Mouse (Mus musculus): ENCODE results near the gene Nt5c3. TPM values are rescaled to one million over a fixed set of nuclear protein-coding genes. Genes with fewer than 3 reads are reported as not detected.

The Nt5c3 gene
- polyA plus RNA-seq, 1 experiment from 2014 or later = 98.1 TPM

DNA sequence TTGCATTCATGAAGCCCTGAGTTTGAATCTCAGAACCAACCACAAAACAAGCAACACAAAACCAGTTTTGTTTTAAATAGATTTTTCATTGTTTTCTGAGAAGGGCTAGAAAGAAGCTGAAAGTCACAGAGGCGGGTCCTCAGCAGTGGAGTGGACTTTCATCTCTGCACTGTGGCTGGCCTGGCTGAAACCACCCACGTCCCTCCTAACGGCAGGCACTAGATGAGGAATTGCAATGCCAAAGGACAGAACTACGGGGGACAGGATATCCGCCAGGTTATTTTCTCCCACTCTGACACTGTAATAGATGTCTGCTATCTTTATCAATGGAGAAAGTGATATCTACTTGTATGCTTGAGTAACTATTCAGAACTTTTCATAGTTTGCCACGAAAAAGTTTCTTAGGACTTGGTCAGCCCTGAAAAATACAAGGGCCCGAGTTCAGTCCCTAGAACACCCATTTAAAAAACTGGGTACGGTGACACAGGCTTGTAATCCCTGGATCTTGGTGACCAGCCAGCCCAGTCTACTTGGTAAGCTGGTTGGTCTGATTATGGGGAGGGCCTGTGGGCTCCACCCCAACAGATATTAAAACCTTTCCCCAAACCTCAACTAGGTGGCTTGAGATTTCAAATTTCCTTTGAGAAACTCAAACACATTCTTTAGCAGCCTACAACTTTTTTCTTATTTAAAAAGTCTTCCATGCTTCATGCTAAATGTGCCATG lies 17.4 kb downstream of the Nt5c3 start:
- H3K9me3 ChIP-seq (ENCODE audit: control insufficient read depth, low read length) = no peaks in the 10 kb centered on the region
- no peaks in the 10 kb centered on the region for H3K27me3 ChIP-seq (ENCODE audit: control insufficient read depth, insufficient read depth, low read length)
- DNase-seq (ENCODE audit: low spot score) = no peak
- 88% methylated on average over 8 of the region's 8 CpGs for WGBS
- no peak overlapping the region for H3K4me2 ChIP-seq (replicated peaks; ENCODE audit: low read depth, low read length)
- no peak overlapping the region for H3K4me3 ChIP-seq (ENCODE audit: low read depth, low read length)
- no peak overlapping the region for H3K9ac ChIP-seq (ENCODE audit: low read depth, low read length)
- H3K36me3 ChIP-seq (ENCODE audit: control insufficient read depth, insufficient read depth, low read length) = no peaks in the 10 kb centered on the region
- no peak for ATAC-seq (ENCODE audit: low FRiP score)
- no peaks in the 10 kb centered on the region for H3K4me1 ChIP-seq (replicated peaks; ENCODE audit: control insufficient read depth, insufficient read depth, low read length)
- H3K27ac ChIP-seq (ENCODE audit: low read depth, low read length) = no peak overlapping the region

DNA sequence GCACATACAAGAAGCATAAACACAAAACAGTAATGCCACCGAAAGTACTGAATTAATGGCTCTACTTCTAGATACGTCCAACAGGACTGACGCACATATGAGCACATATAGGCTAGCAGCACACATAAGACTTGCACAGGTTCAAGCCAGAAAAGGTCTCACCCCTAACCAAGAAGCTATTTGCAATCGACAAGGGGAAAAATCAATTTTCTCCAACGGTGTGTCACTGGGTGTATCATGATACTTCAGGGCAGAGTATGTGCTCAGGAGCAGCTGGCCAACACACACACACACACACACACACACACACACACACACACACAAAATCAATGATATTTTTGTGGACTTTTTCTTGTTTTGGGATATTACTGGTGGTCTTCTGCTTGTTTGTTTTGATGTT lies 18.2 kb downstream of the Nt5c3 start:
- Histone ChIP-seq H3K27me3 (ENCODE audit: control insufficient read depth, insufficient read depth, low read length) (no peaks in the 10 kb centered on the region), H3K9ac (ENCODE audit: low read depth, low read length) (no peak overlapping the region), H3K27ac (ENCODE audit: low read depth, low read length) (no peak overlapping the region), H3K4me2 (replicated peaks; ENCODE audit: low read depth, low read length) (no peak overlapping the region), H3K4me3 (ENCODE audit: low read depth, low read length) (no peak overlapping the region), H3K9me3 (ENCODE audit: control insufficient read depth, low read length) (no peaks in the 10 kb centered on the region), H3K4me1 (replicated peaks; ENCODE audit: control insufficient read depth, insufficient read depth, low read length) (no peaks in the 10 kb centered on the region), H3K36me3 (ENCODE audit: control insufficient read depth, insufficient read depth, low read length) (no peaks in the 10 kb centered on the region)
- ATAC-seq (ENCODE audit: low FRiP score) (no peak), DNase-seq (ENCODE audit: low spot score) (no peak)
- WGBS = 91% methylated on average over 5 of the region's 5 CpGs

GRCm38 (mm10) chr6:56904982-56905381 lies 18.8 kb downstream of the Nt5c3 start:
- H3K4me1 ChIP-seq (replicated peaks; ENCODE audit: control insufficient read depth, insufficient read depth, low read length) = no peaks in the 10 kb centered on the region
- H3K4me3 ChIP-seq (ENCODE audit: low read depth, low read length) = no peak overlapping the region
- no peak overlapping the region for H3K9ac ChIP-seq (ENCODE audit: low read depth, low read length)
- H3K36me3 ChIP-seq (ENCODE audit: control insufficient read depth, insufficient read depth, low read length) = no peaks in the 10 kb centered on the region
- no peak for ATAC-seq (ENCODE audit: low FRiP score)
- H3K27ac ChIP-seq (ENCODE audit: low read depth, low read length) = no peak overlapping the region
- DNase-seq (ENCODE audit: low spot score) = no peak
- H3K27me3 ChIP-seq (ENCODE audit: control insufficient read depth, insufficient read depth, low read length) = no peaks in the 10 kb centered on the region
- H3K9me3 ChIP-seq (ENCODE audit: control insufficient read depth, low read length) = no peaks in the 10 kb centered on the region
- WGBS = 88% methylated on average over 2 of the region's 2 CpGs
- H3K4me2 ChIP-seq (replicated peaks; ENCODE audit: low read depth, low read length) = no peak overlapping the region

GRCm38 (mm10) chr6:56904330-56904729 lies 19.4 kb downstream of the Nt5c3 start:
- H3K27me3 ChIP-seq (ENCODE audit: control insufficient read depth, insufficient read depth, low read length) = no peaks in the 10 kb centered on the region
- no peak for DNase-seq (ENCODE audit: low spot score)
- H3K4me1 ChIP-seq (replicated peaks; ENCODE audit: control insufficient read depth, insufficient read depth, low read length) = no peaks in the 10 kb centered on the region
- no peak overlapping the region for H3K27ac ChIP-seq (ENCODE audit: low read depth, low read length)
- H3K9ac ChIP-seq (ENCODE audit: low read depth, low read length) = no peak overlapping the region
- H3K36me3 ChIP-seq (ENCODE audit: control insufficient read depth, insufficient read depth, low read length) = no peaks in the 10 kb centered on the region
- WGBS = 100% methylated on average over 1 of the region's 1 CpGs
- no peak overlapping the region for H3K4me3 ChIP-seq (ENCODE audit: low read depth, low read length)
- no peaks in the 10 kb centered on the region for H3K9me3 ChIP-seq (ENCODE audit: control insufficient read depth, low read length)
- H3K4me2 ChIP-seq (replicated peaks; ENCODE audit: low read depth, low read length) = no peak overlapping the region
- ATAC-seq (ENCODE audit: low FRiP score) = no peak

DNA sequence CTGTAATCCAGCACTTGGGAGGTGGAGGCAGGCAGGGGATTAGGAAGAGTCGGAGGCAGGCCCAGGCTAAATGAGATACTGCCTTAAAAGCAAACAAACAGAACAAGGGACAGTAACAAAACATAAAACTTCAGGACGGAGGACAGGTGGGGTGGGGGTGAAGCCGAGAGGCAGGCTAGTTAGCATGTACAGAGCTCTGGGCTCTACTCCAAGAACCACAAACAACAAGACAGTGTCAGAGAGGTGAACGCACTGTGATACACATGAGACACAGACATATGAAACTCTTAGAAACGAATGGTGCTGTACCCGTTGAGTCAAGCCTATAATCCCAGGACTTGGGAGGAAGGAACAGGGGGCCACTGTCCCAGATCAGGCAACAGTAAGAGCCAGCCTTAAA lies 19.9 kb downstream of the Nt5c3 start:
- no peak overlapping the region for H3K9ac ChIP-seq (ENCODE audit: low read depth, low read length)
- H3K36me3 ChIP-seq (ENCODE audit: control insufficient read depth, insufficient read depth, low read length) = no peaks in the 10 kb centered on the region
- H3K4me3 ChIP-seq (ENCODE audit: low read depth, low read length) = no peak overlapping the region
- H3K4me1 ChIP-seq (replicated peaks; ENCODE audit: control insufficient read depth, insufficient read depth, low read length) = no peaks in the 10 kb centered on the region
- H3K9me3 ChIP-seq (ENCODE audit: control insufficient read depth, low read length) = no peaks in the 10 kb centered on the region
- H3K27me3 ChIP-seq (ENCODE audit: control insufficient read depth, insufficient read depth, low read length) = no peaks in the 10 kb centered on the region
- WGBS = 65% methylated on average over 6 of the region's 6 CpGs
- DNase-seq (ENCODE audit: low spot score) = no peak
- H3K4me2 ChIP-seq (replicated peaks; ENCODE audit: low read depth, low read length) = no peak overlapping the region
- no peak for ATAC-seq (ENCODE audit: low FRiP score)
- H3K27ac ChIP-seq (ENCODE audit: low read depth, low read length) = no peak overlapping the region

DNA sequence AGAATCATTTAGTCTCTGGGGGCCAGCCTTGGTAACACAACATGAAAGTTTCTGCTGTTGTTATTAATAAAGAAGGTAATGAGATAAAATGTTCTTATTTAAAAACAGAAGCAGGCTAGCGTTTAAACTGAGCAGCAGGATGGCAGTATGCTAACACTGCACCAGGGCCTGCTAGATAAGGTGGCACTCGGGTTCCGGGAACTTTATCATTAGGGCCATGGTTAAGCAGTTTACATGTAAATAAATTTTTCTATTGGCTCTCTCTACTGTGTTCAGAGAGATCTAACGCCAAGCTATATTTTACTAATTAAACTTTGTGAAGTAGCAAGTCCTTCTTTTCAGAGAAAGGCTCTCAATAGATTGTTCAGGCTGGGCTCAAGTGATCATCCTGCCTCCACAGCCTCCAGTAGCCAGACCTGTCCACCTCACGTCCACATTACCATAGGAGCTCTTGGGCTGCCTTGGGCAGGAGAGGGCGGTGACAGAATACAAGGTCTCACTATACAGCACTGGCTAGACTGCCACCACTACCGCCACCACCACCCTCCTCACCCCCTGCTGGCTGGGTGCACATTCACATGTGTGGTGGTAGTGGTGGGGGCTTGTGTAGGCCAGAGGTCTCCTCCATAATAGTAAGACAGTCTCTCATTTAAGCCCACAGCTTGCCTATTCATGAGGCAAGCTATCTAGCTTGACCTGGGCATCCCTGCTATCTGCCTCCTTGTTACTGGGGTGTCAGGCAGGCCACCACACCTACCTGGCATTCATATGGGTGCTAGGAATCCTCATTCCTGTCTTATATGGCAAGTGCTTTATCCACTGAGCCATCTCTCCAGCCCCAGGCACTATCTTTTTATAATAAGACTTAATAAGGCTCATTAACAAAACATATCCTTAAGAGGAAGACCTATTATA lies 20.9 kb downstream of the Nt5c3 start:
- no peaks in the 10 kb centered on the region for H3K27me3 ChIP-seq (ENCODE audit: control insufficient read depth, insufficient read depth, low read length)
- no peak overlapping the region for H3K9ac ChIP-seq (ENCODE audit: low read depth, low read length)
- H3K4me1 ChIP-seq (replicated peaks; ENCODE audit: control insufficient read depth, insufficient read depth, low read length) = no peaks in the 10 kb centered on the region
- H3K27ac ChIP-seq (ENCODE audit: low read depth, low read length) = 0 out of 2 replicates have a peak overlapping the region, but pooled peaks have one; percentile 17
- DNase-seq (ENCODE audit: low spot score) (no peak), ATAC-seq (ENCODE audit: low FRiP score) (no peak)
- H3K9me3 ChIP-seq (ENCODE audit: control insufficient read depth, low read length) = no peaks in the 10 kb centered on the region
- H3K4me2 ChIP-seq (replicated peaks; ENCODE audit: low read depth, low read length) = no peak overlapping the region
- H3K4me3 ChIP-seq (ENCODE audit: low read depth, low read length) = no peak overlapping the region
- H3K36me3 ChIP-seq (ENCODE audit: control insufficient read depth, insufficient read depth, low read length) = no peaks in the 10 kb centered on the region
- 83% methylated on average over 7 of the region's 7 CpGs for WGBS

DNA sequence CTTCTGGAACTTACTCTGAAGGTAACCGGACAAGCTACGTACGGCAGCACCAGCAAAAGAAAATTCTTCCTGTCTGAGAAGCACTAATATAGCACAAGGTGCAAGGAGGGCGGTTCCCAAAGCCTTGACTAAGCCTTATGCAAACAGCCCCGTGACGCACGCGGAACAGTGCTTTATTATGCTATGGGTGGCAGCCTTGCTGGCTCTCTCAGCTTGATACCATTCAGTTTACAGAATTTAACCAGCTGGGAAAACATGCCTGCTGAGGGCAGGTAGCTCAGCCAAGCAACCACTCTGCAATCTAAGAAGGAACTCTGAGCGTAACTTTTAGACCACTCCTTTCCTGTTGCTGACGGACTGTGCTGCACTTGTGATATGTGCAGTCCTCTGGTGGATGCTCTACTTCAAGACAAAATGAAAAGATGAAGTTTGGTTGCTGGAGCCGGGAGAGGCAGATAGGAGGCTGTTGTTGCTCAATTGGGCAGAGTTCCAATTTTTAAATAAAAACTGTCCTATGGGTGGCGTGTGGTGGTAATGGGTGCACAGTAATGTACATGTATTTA lies 21.8 kb downstream of the Nt5c3 start:
- H3K27ac ChIP-seq (ENCODE audit: low read depth, low read length) = no peak overlapping the region
- no peaks in the 10 kb centered on the region for H3K27me3 ChIP-seq (ENCODE audit: control insufficient read depth, insufficient read depth, low read length)
- H3K4me1 ChIP-seq (replicated peaks; ENCODE audit: control insufficient read depth, insufficient read depth, low read length) = no peaks in the 10 kb centered on the region
- 35% methylated on average over 12 of the region's 12 CpGs for WGBS
- no peak overlapping the region for H3K4me2 ChIP-seq (replicated peaks; ENCODE audit: low read depth, low read length)
- ATAC-seq (ENCODE audit: low FRiP score) = no peak
- no peaks in the 10 kb centered on the region for H3K9me3 ChIP-seq (ENCODE audit: control insufficient read depth, low read length)
- H3K9ac ChIP-seq (ENCODE audit: low read depth, low read length) = no peak overlapping the region
- H3K4me3 ChIP-seq (ENCODE audit: low read depth, low read length) = no peak overlapping the region
- H3K36me3 ChIP-seq (ENCODE audit: control insufficient read depth, insufficient read depth, low read length) = no peaks in the 10 kb centered on the region
- DNase-seq (ENCODE audit: low spot score) = peak; percentile 19

- no peak overlapping the region for H3K9ac ChIP-seq (ENCODE audit: low read depth, low read length)
- no peak for ATAC-seq (ENCODE audit: low FRiP score)
- H3K4me2 ChIP-seq (replicated peaks; ENCODE audit: low read depth, low read length) = no peak overlapping the region
- DNase-seq (ENCODE audit: low spot score) = no peak
- no peaks in the 10 kb centered on the region for H3K9me3 ChIP-seq (ENCODE audit: control insufficient read depth, low read length)
- no peak overlapping the region for H3K4me3 ChIP-seq (ENCODE audit: low read depth, low read length)
- H3K4me1 ChIP-seq (replicated peaks; ENCODE audit: control insufficient read depth, insufficient read depth, low read length) = no peaks in the 10 kb centered on the region
- no peak overlapping the region for H3K27ac ChIP-seq (ENCODE audit: low read depth, low read length)
- 79% methylated on average over 3 of the region's 3 CpGs for WGBS
- no peaks in the 10 kb centered on the region for H3K36me3 ChIP-seq (ENCODE audit: control insufficient read depth, insufficient read depth, low read length)
- no peaks in the 10 kb centered on the region for H3K27me3 ChIP-seq (ENCODE audit: control insufficient read depth, insufficient read depth, low read length)
These were observed 22.4 kb downstream of the Nt5c3 start for GRCm38 (mm10) chr6:56901336-56901735.
